Mouse (Mus musculus): ENCODE results near the gene Serpinb1a.

DNA sequence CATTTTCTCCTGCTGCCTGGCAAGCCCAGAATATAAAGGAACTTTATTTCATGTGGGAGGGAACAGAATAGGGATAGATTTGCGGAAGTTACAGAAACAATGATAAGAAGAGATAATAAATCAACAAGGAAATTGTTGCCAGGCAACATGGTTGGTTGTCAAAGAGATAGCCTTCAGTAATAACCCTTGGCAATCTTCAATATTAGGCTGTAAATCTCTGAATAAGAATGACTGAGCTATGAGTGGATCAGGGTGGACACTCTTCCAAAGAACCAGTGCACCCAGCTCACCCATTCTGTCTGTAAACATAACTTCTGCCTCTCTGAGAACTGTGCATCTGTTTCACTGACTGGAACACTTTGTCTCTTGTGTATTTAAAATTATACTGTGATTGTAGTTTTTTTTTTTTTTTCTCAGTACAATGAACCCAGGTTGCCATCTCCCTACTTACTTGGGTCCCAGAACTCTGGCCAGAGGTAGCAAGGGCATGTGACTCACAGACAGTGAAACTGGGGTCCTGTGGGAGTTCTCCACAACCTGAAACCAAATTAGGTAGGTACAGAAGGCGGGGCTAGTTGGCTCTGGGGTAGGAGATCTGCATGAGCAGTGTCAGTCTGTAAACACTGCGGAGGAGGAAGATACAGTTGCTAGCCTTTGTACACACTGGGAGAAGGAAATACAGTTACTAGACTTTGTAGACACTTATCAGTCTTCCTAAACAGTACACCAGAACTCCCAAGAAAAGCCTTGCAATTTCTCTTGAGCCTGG is 19.3 kb downstream of the Serpinb1a start:
- TF ChIP-seq CTCF (IDR thresholded peaks at IDR 0.05) (no peak), EP300 (IDR thresholded peaks at IDR 0.05) (no peak)

Measured in lung, postnatal 0 days (tissue).